Mouse (Mus musculus) limb, embryonic 11.5 days (tissue): ENCODE data around the gene Rps21. TPM values are rescaled to one million over a fixed set of nuclear protein-coding genes. Genes with fewer than 3 reads are reported as not detected.

Experiments used
- ATAC-seq: fragments of 200-750 bp; cut with Nextera tagmentation; 2 replicates; pipeline ENCODE4 v1.8.0; 2017; ENCODE audit warnings: low read depth; ENCODE audit not compliant: insufficient number of reproducible peaks, low FRiP score, low TSS enrichment
- DNase-seq: peaks from one replicate; pipeline ENCODE4 v3.0.0-alpha.2; 2015; ENCODE audit warnings: low spot score
- H3K27ac ChIP-seq: fragments of 300-500 bp; sonication (generic); replicated peaks from 2 replicates; pipeline ENCODE4 v1.5.1; 2014; ENCODE audit warnings: low read depth, mild to moderate bottlenecking, low read length
- H3K27me3 ChIP-seq: fragments of 300-500 bp; sonication (generic); 2 replicates; pipeline ENCODE4 v1.6.1; 2014; ENCODE audit warnings: mild to moderate bottlenecking, low read length, mixed read lengths; ENCODE audit not compliant: control insufficient read depth, insufficient read depth
- H3K36me3 ChIP-seq: fragments of 300-500 bp; sonication (generic); 2 replicates; pipeline ENCODE4 v1.6.1; 2014; ENCODE audit warnings: mild to moderate bottlenecking, low read length, moderate library complexity, mixed read lengths; ENCODE audit not compliant: control insufficient read depth, insufficient read depth
- H3K4me1 ChIP-seq: fragments of 300-500 bp; sonication (generic); 2 replicates; pipeline ENCODE4 v1.6.1; 2014; ENCODE audit warnings: low read length, mixed read lengths; ENCODE audit not compliant: control insufficient read depth, insufficient read depth
- H3K4me2 ChIP-seq: fragments of 300-500 bp; sonication (generic); 2 replicates; pipeline ENCODE4 v1.6.1; 2014; ENCODE audit warnings: low read depth, mild to moderate bottlenecking, moderate library complexity; ENCODE audit not compliant: severe bottlenecking
- H3K4me3 ChIP-seq: fragments of 300-500 bp; sonication (generic); 2 replicates; pipeline ENCODE4 v1.5.1; 2014; ENCODE audit warnings: low read depth, low read length
- H3K9ac ChIP-seq: fragments of 300-500 bp; sonication (generic); 2 replicates; pipeline ENCODE4 v1.6.1; 2014; ENCODE audit warnings: mild to moderate bottlenecking, low read length
- H3K9me3 ChIP-seq: fragments of 300-500 bp; sonication (generic); 2 replicates; pipeline ENCODE4 v1.6.1; 2016; ENCODE audit warnings: low read length; ENCODE audit not compliant: control insufficient read depth
- WGBS: fragments of 180-500 bp; shearing (Covaris S2); extraction: QIAGEN DNeasy Blood & Tissue Kit; methylation state at CpG from one replicate; pipeline ENCODE4 v1.1.7; 2014; 5-methylcytosine and 5-hydroxymethylcytosine counted together
- polyA plus RNA-seq: library from polyadenylated mRNA; unstranded; fragments of >200 nt; fragmentation: Nextera tagmentation; extraction: Ambion mirVana; gene quantifications from 2 replicates; pipeline ENCODE4 v1.2.1, GENCODE M21; 2014

Gene Rps21
- polyA plus RNA-seq, 1 experiment from 2014 or later, result 641 TPM

DNA sequence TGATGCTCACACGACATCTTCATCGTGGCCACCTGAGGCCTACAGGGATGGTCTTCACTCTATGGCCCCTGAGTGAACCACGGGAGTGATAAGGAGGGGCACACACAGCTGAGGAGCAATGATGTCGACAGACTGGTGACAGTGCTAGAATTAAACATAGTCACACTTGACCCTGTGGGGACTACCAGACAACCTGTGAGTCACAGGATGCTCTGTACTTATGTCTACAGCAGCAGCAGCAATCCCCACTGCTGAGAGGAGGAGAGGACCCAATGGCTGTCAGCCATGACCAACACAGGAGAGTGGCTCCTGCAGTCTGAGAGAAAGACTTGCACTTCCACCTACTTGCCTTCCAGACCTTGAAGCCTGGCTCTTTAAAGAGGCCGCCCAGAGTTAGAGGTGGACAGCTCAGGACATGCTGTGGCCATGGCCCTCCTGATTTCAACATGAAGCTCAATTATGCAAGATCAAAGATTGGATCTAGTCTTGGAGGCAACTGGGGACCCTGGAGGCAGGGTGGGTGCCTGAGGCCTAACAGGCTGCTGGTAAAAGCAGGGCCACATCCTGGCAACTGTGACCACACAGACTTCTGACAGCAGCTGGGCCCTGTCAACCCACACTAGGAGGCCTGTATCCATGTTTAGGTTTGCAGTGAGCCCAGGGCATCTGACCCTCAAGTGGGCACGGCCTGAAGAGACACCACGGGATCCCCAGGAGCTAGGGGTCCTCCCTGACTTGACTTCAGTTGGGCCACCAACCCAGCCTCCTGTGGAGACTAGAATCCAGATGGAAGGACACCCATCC is 23.9 kb upstream of the Rps21 start:
- no peak overlapping the region for H3K27ac ChIP-seq
- H3K27me3 ChIP-seq, result no peaks in the 10 kb centered on the region
- peaks cover 7% of the 10 kb centered on the region for H3K4me1 ChIP-seq
- H3K4me2 ChIP-seq, result no peak overlapping the region
- no peak overlapping the region for H3K9ac ChIP-seq
- H3K9me3 ChIP-seq, result no peaks in the 10 kb centered on the region
- DNase-seq (no peak), ATAC-seq (no peak)
- no peak overlapping the region for H3K4me3 ChIP-seq
- 84% methylated on average over 7 of the region's 7 CpGs for WGBS
- no peaks in the 10 kb centered on the region for H3K36me3 ChIP-seq

DNA sequence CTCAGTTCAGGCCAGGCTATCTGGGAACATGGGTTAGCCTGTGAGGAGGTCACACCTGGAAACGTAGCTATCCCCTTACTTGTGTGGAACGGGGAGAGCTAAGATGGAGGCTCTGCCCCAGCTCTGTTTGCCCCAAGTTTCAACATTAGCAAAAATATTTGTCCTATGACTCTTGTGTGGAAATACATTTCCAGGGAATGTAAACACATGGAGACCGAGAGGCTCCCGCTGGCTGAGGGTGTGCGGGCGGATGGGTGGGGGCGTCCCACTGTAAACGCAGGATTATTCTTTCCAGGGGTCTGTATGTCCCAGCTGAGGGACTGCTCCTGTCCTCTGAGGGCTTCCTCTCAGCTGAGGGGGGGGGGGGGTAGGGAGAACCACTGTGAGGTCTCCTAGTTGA is 22.8 kb upstream of the Rps21 start:
- Histone ChIP-seq H3K4me2 (no peak overlapping the region), H3K9me3 (no peaks in the 10 kb centered on the region), H3K9ac (no peak overlapping the region), H3K36me3 (no peaks in the 10 kb centered on the region), H3K27ac (0 out of 2 replicates have a peak overlapping the region, but pooled peaks have one; percentile 38), H3K4me1 (peaks cover 7% of the 10 kb centered on the region; the same call in 1 of the 2 replicates), H3K4me3 (no peak overlapping the region), H3K27me3 (no peaks in the 10 kb centered on the region)
- 96% methylated on average over 8 of the region's 8 CpGs for WGBS
- no peak for DNase-seq
- no peak for ATAC-seq

DNA sequence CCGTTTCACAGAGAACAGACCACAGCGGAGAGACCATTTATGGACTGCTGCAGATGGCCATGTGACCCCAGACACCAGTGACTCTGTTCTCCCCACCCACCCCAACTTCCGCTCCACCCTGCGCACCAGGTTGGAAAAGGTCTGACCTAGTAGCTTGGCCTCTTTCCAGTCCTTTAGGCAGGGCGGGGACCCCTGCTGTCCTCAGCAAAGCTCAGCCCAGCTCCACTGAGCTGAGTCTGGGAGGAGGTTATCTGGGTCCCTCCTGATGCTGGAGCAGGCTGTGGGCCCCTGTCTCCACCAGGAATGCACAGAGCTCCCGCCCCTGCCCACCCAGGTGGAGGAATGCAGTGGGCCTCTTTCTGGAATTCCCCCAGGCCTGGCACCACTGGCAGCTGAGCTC is 22.2 kb upstream of the Rps21 start:
- Histone ChIP-seq H3K4me2 (no peak overlapping the region), H3K27ac (peak overlapping the region; percentile 38; the same call in 1 of the 2 replicates), H3K27me3 (no peaks in the 10 kb centered on the region), H3K4me3 (no peak overlapping the region), H3K36me3 (no peaks in the 10 kb centered on the region), H3K9me3 (no peaks in the 10 kb centered on the region), H3K9ac (no peak overlapping the region), H3K4me1 (peaks cover 7% of the 10 kb centered on the region; the same call in 1 of the 2 replicates)
- ATAC-seq (0 out of 2 replicates have a peak, but pooled peaks have one; percentile 14), DNase-seq (no peak)
- WGBS, result 68% methylated on average over 6 of the region's 6 CpGs

DNA sequence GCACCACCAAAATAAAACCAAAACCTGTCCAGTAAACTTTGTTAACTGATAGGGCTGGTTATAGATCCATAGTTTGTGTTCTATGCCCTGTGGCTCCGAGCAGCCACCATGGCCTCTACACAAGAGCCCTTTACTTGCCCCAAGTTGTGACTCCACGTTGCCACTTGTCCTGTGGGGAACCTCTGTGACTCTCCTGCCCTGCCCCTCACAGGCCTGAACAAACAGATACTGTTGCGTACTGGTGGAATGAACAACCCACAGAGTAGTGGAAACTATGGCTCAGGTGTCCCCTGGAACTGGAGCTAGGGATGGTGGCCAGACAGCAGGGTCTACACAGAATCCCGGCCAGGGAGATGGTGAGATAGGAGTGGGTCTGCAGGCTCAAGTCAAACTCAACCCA is 21.4 kb upstream of the Rps21 start:
- no peaks in the 10 kb centered on the region for H3K36me3 ChIP-seq
- 87% methylated on average over 4 of the region's 4 CpGs for WGBS

DNA sequence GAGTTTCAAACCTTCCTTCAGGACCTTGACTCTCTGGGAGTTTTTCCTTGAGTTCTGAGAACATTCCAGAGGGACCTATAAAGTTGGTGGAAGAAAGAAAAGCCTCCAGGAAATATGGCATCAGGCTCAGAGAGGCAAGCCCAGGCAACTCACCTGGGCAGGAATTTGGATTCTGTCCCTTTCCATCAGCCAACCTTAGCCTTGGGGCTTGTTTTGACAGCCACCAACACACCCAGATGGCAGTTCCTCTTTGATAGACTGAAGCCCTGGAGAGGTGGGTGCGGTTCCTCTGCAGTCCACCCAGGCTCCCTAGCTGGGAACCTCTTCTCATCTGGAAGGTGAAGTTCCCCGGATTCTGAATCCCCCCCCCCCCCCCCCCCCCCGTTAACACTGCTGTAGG is 20.7 kb upstream of the Rps21 start:
- Histone ChIP-seq H3K27ac (no peak overlapping the region), H3K27me3 (no peaks in the 10 kb centered on the region), H3K4me3 (no peak overlapping the region), H3K9ac (no peak overlapping the region), H3K4me1 (peaks cover 7% of the 10 kb centered on the region; the same call in 1 of the 2 replicates), H3K9me3 (no peaks in the 10 kb centered on the region), H3K36me3 (no peaks in the 10 kb centered on the region), H3K4me2 (no peak overlapping the region)
- DNase-seq (peak; percentile 21), ATAC-seq (no peak)
- 47% methylated on average over 3 of the region's 3 CpGs for WGBS

More for the DNA sequence above, 21.4 kb upstream of the Rps21 start:
- H3K27ac ChIP-seq, result no peak overlapping the region
- no peaks in the 10 kb centered on the region for H3K27me3 ChIP-seq
- H3K9ac ChIP-seq, result no peak overlapping the region
- no peak overlapping the region for H3K4me3 ChIP-seq
- H3K9me3 ChIP-seq, result no peaks in the 10 kb centered on the region
- ATAC-seq (no peak), DNase-seq (no peak)
- H3K4me2 ChIP-seq, result no peak overlapping the region
- H3K4me1 ChIP-seq, result peaks cover 7% of the 10 kb centered on the region; the same call in 1 of the 2 replicates

DNA sequence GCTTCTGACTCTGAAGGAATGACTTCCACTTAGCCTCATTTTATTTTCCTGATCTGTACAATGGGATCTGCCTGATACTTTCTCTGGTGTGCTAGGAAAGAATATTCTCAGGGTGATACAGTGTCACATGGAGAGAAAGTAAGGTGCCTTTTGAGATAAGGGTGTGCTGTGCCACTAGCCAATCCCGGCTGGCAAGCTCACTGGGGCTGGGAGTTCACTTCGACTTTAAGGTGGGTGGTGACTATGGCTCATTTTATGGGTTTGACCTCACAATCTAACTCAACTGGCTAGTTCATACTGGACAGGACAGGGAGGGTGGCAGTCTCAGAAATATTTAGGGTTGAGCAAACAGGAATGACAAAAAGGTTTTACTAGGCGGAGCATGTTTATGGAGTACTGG is 20.2 kb upstream of the Rps21 start:
- DNase-seq (no peak), ATAC-seq (no peak)
- peaks cover 7% of the 10 kb centered on the region; the same call in 1 of the 2 replicates for H3K4me1 ChIP-seq
- H3K4me2 ChIP-seq, result no peak overlapping the region
- 74% methylated on average over 3 of the region's 3 CpGs for WGBS
- H3K27me3 ChIP-seq, result no peaks in the 10 kb centered on the region
- no peaks in the 10 kb centered on the region for H3K9me3 ChIP-seq
- H3K27ac ChIP-seq, result no peak overlapping the region
- no peaks in the 10 kb centered on the region for H3K36me3 ChIP-seq
- no peak overlapping the region for H3K9ac ChIP-seq
- H3K4me3 ChIP-seq, result no peak overlapping the region

DNA sequence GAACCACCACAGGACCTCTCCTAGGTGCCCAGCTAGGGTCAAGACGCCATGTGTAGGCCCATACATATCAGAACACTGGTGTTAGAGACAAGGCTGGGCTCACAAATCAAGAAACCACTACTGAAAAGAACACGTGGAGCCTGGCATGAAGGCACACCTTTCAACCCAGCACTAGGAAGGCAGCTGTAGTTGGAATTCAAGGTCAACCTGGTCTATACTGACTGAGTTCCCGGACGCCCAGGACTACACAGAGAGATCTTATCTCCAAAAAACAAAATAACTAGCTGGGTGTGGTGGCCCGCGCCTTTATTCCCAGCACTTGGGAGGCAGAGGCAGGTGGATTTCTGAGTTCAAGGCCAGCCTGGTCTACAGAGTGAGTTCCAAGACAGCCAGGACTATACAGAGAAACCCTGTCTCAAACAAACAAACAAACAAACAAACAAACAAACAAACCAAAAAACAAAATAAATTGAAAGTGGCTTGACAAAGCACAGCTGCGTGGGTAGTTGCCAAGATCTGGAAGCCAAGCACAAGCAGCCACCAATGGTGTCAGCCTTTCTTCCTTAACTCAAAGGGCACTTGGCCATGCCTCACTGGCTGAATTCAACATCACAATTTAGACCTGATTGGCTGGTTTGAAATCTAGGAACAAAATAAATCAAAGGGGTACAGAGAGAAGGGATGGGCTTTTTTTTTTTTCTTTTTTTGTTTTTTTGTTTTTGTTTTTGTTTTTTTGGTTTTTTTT is 19.4 kb upstream of the Rps21 start:
- WGBS, result 89% methylated on average over 7 of the region's 7 CpGs

DNA sequence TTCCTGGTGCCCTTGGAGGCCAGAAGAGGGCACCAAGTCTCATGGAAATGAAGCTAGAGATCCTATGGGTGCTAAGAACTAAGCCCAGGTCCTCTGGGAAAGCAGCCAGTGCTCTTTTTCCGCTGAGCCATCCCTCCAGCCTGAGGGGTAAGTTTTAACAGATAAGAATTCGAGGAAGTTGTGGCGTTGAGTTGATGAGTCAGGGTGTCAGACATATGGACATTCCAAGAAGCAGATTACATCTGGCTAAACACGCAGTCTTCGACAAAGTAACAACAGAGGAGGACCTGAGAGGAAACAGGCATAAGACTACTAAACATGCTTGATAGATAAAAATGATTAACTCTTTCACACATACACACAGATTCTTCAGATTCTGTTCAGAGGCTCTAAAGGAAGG is 18.6 kb upstream of the Rps21 start:
- H3K36me3 ChIP-seq, result no peaks in the 10 kb centered on the region
- H3K27ac ChIP-seq, result no peak overlapping the region
- 91% methylated on average over 5 of the region's 5 CpGs for WGBS
- H3K4me3 ChIP-seq, result no peak overlapping the region
- ATAC-seq (no peak), DNase-seq (no peak)
- H3K4me2 ChIP-seq, result no peak overlapping the region
- no peaks in the 10 kb centered on the region for H3K27me3 ChIP-seq
- H3K9ac ChIP-seq, result no peak overlapping the region
- H3K9me3 ChIP-seq, result no peaks in the 10 kb centered on the region
- peaks cover 7% of the 10 kb centered on the region; the same call in 1 of the 2 replicates for H3K4me1 ChIP-seq

More for the DNA sequence above, 19.4 kb upstream of the Rps21 start:
- no peak overlapping the region for H3K4me3 ChIP-seq
- no peaks in the 10 kb centered on the region for H3K36me3 ChIP-seq
- H3K9ac ChIP-seq, result no peak overlapping the region
- DNase-seq, result no peak
- no peaks in the 10 kb centered on the region for H3K27me3 ChIP-seq
- no peak for ATAC-seq
- H3K4me2 ChIP-seq, result no peak overlapping the region
- H3K9me3 ChIP-seq, result no peaks in the 10 kb centered on the region
- H3K4me1 ChIP-seq, result peaks cover 7% of the 10 kb centered on the region; the same call in 1 of the 2 replicates
- H3K27ac ChIP-seq, result no peak overlapping the region
